In genomic region chr2:152414591-152415165, GRCm38 (mm10) we compare ENCODE assay signal across 8 mouse cellular contexts. TPM values are rescaled to one million over a fixed set of nuclear protein-coding genes. Genes with fewer than 3 reads are reported as not detected.
A peak's percentile ranks its signal among the peaks of the same experiment; 100 is the strongest.
DNase-seq lines count a peak whose midpoint lies in the region; ATAC-seq lines count a peak whose summit lies in the region.

Gene Zcchc3, minus strand, starts transcription at chr2:152415027.

- ATAC-seq in inflammation-experienced regulatory T-cells, adult 6 months, result peak; percentile 68

- DNase-seq in adrenal gland, postnatal 10 days, result peak; percentile 92
- peak; percentile 89 for DNase-seq in embryo, embryonic 11.5 days (ENCODE audit: low read depth, low spot score)
- DNase-seq in gastrocnemius, postnatal 25 days, result peak; percentile 80
- peak; percentile 86 for DNase-seq in left cerebral cortex, adult 8-10 months (ENCODE audit: low spot score in 2 of 2)
- peak; percentile 91 to 96 for DNase-seq in lung, postnatal 4 days
- peak; percentile 79 for DNase-seq in retina, postnatal 7 days (ENCODE audit: low read depth, low spot score)
- DNase-seq in urinary bladder, adult 18-20 months (ENCODE audit: low spot score in 2 of 2), result peak; percentile 81 to 82

RNA-seq across cellular contexts. Expression of gene Zcchc3, which starts in this region (rescaled TPM):
- total RNA-seq in adrenal gland, postnatal 10 days (2021), result 10 to 100 TPM in 1 of 2 experiments, 1 to 10 TPM in 1; 9.4 to 11.1 TPM
- total RNA-seq in gastrocnemius, postnatal 25 days (2021), result 1 to 10 TPM; 1.6 TPM
- under 1 TPM; 0.34 to 0.95 (median 0.93) TPM for polyA plus RNA-seq in inflammation-experienced regulatory T-cells, adult 6 months (2017; shearing (Covaris generic))
- 10 to 100 TPM in 3 of 4 experiments, 1 to 10 TPM in 1; 9.6 to 11.2 (median 10.9) TPM for total RNA-seq in left cerebral cortex, adult 8-10 months (2022)

Comparison
In these comparisons a context has a peak if more than half of its experiments do, and no peak if none do; other contexts are left out.
1. Peak in every context shown above with its lines: DNase-seq and ATAC-seq.
2. Peak in ATAC-seq in inflammation-experienced regulatory T-cells, adult 6 months; RNA of the gene not detected or under 1 TPM.